Mouse (Mus musculus) adrenal gland, postnatal 14 days (tissue): ENCODE data around the gene Gm3636. TPM values are rescaled to one million over a fixed set of nuclear protein-coding genes. Genes with fewer than 3 reads are reported as not detected.
"Not testable (repeated sequence)": the region's sequence is repeated elsewhere in the genome, so short reads cannot be mapped to it uniquely, and the experiment has no call there.

ENCODE experiments used
- DNase-seq: peaks from one replicate; pipeline ENCODE4 v3.0.0; 2021; ENCODE audit warnings: mixed read lengths
- long read RNA-seq, 2 experiments: library from polyadenylated mRNA; stranded (forward); transcript quantifications; one replicate each; pipeline ENCODE4 v2.0.0; 2021
- total RNA-seq: library from RNA; stranded (reverse); gene quantifications from 2 replicates; pipeline ENCODE4 v1.2.3, GENCODE M21; 2021

The Gm3636 gene
- 0.94 and 1.1 TPM in 2 replicates for total RNA-seq
- long read RNA-seq, experiment 1 = 0 reads
- long read RNA-seq, experiment 2 = 0 reads

DNA sequence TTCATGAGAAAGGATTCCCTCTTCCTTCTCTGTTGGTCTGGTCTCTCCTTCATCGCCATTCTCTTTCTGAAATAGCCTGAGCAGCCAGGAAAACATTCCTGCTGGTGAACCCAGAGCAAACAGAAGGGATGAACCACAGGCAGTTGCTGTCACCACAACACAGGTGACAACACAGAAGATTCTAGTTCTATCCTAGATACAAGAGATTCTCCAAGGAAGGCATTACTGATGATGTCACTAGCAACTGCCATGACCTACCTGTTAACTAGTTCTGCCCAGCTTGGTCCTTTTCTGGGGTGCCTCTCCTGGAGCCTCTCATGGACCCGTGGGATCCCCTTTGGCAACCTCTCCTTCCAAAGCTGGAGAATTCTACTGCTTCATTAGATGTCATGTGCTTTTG lies at the start of gene Gm3636:
Gene Gm3636, minus strand, starts transcription at position 101 of the 400 bp plus-strand sequence.
- not testable (repeated sequence) for DNase-seq

GRCm38 (mm10) chr14:6774311-6774710 lies 32.2 kb upstream of the Gm3636 start, which contains the start of gene Gm8362:
Gm8362 (minus strand) TSS chr14:6774411.
- DNase-seq = not testable (repeated sequence)

- not testable (repeated sequence) for DNase-seq
Observed at GRCm38 (mm10) chr14:6757231-6757536, 15.1 kb upstream of the Gm3636 start.

DNA sequence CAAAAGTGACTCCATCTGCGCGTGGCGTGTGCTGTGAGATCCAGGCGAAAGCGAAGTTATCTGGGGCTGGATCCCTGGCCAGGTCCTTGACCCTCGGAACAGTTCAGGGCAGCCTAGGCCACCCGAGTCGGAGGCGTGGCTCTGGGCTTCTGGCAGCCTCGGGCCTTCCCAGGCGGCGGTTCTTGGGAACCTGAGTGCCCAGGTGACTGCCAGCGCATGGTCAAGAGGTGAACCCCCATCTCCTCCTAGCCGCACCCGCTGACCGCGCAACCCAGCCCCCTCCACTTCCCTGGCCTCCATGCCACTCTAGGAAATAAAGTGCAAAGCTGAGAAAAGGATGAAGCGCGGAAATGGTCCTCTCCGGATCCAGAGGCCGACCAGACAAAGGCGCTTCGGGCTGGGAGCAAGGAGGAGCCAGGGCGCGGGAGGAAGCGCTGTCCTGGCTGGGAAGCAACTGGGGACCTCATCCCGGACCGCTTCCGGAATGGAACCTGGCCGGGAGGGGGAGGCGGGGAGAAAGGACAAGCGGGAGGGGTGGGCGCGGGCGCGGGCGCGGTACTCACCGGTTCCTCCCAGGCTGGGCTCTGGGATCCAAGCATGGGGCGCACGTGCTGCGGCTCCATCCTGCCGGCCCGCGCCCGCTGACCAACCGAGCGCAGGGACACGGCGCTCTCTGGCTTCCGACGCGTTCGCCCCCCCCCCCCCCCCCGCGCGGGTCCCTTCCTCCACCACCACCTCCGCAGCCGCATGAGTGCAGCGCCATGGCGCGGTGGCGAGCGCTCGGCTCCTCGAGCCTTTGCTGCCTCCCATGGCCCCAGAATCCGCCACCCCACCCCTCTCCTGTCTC lies 14.5 kb upstream of the Gm3636 start:
- DNase-seq = not testable (repeated sequence)

DNA sequence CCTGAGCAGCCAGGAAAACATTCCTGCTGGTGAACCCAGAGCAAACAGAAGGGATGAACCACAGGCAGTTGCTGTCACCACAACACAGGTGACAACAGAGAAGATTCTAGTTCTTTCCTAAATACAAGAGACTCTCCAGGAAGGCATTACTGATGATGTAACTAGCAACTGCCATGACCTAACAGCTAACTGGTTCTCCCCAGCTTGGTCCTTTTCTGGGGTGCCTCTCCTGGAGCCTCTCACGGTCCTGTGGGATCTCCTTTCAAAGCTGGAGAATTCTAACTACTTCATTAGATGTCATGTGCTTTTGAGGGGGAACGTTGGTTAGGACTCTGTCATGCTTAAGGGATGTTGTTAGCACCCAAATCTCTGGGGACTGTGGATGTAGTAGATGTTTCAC lies 22.0 kb downstream of the Gm3636 start, which contains the start of gene Gm8050:
Gene Gm8050, minus strand, starts transcription at position 101 of the 400 bp plus-strand sequence.
- not testable (repeated sequence) for DNase-seq

Other genes with a start within 250 kb of the Gm3636 start
- gene Gm8356, start 205.0 kb downstream of the Gm3636 start, total RNA-seq = not detected in 2 replicates
- gene Gm3629, start 151.7 kb downstream of the Gm3636 start, total RNA-seq = 0.78 and 0.98 TPM in 2 replicates
- not detected in 2 replicates for gene Gm3460, start 119.9 kb downstream of the Gm3636 start, total RNA-seq
- not detected in 2 replicates for gene Gm10251, start 58.2 kb downstream of the Gm3636 start, total RNA-seq
- not detected in 2 replicates for gene Gm8050, start 22.1 kb downstream of the Gm3636 start, total RNA-seq
- not detected in 2 replicates for gene Gm8362, start 32.1 kb upstream of the Gm3636 start, total RNA-seq
- not detected in 2 replicates for gene Gm3642, start 98.0 kb upstream of the Gm3636 start, total RNA-seq
- gene Gm3667, start 147.6 kb upstream of the Gm3636 start, total RNA-seq = 0.41 and 0.90 TPM in 2 replicates
- gene Gm6356, start 231.5 kb upstream of the Gm3636 start, total RNA-seq = not detected in 2 replicates